Mouse (Mus musculus): ENCODE results near the gene Gm12184. TPM values are rescaled to one million over a fixed set of nuclear protein-coding genes. Genes with fewer than 3 reads are reported as not detected.

The Gm12184 gene
- 1.8 TPM for polyA plus RNA-seq (2017; shearing (Covaris generic))

GRCm38 (mm10) chr11:48825979-48826751, at the start of gene Gm12184, which contains the start of gene Trim7:
Gene Gm12184 (minus strand): TSS chr11:48826655.
Gene Trim7 (plus strand): TSS chr11:48826140.

GRCm38 (mm10) chr11:48871201-48871772, 44.8 kb upstream of the Gm12184 start, which contains the start of gene Irgm1:
Gene Irgm1 (minus strand): TSS chr11:48871683.

GRCm38 (mm10) chr11:48816800-48817665, 9.4 kb downstream of the Gm12184 start, which contains the start of gene Trim41:
Gene Trim41 (minus strand): TSS chr11:48817353.

GRCm38 (mm10) chr11:48799921-48800701, 26.3 kb downstream of the Gm12184 start, which contains the start of gene Rack1:
Gene Rack1 (plus strand): TSS chr11:48800332.

Other genes with a start within 250 kb of the Gm12184 start
- 978 TPM for gene Rack1, start 26.3 kb downstream of the Gm12184 start, polyA plus RNA-seq (2017; shearing (Covaris generic))
- gene Trim41, start 9.3 kb downstream of the Gm12184 start, polyA plus RNA-seq (2017; shearing (Covaris generic)) = 2.3 TPM
- 0.45 TPM for gene Trim7, start 515 bp downstream of the Gm12184 start, polyA plus RNA-seq (2017; shearing (Covaris generic))
- gene Irgm1, start 45.0 kb upstream of the Gm12184 start, polyA plus RNA-seq (2017; shearing (Covaris generic)) = 186 TPM
- gene Gm5431, start 75.6 kb upstream of the Gm12184 start, polyA plus RNA-seq (2017; shearing (Covaris generic)) = 1.9 TPM
- gene Psme2b, start 119.5 kb upstream of the Gm12184 start, polyA plus RNA-seq (2017; shearing (Covaris generic)) = 278 TPM
- gene Olfr56, start 152.2 kb upstream of the Gm12184 start, polyA plus RNA-seq (2017; shearing (Covaris generic)) = 1.0 TPM
- 284 TPM for gene 9930111J21Rik1, start 152.7 kb upstream of the Gm12184 start, polyA plus RNA-seq (2017; shearing (Covaris generic))
- gene Gm12185, start 165.6 kb upstream of the Gm12184 start, polyA plus RNA-seq (2017; shearing (Covaris generic)) = 7.8 TPM
- 292 TPM for gene Tgtp1, start 167.5 kb upstream of the Gm12184 start, polyA plus RNA-seq (2017; shearing (Covaris generic))
- gene 9930111J21Rik2, start 224.6 kb upstream of the Gm12184 start, polyA plus RNA-seq (2017; shearing (Covaris generic)) = 161 TPM
- gene Tgtp2, start 237.6 kb upstream of the Gm12184 start, polyA plus RNA-seq (2017; shearing (Covaris generic)) = 361 TPM
- 537 TPM for gene Ifi47, start 249.9 kb upstream of the Gm12184 start, polyA plus RNA-seq (2017; shearing (Covaris generic))